Mouse (Mus musculus) bone marrow, adult 2 months (tissue): Measurements from ENCODE around the gene Phf19.

Source experiments
- CTCF ChIP-seq: fragments of 200-500 bp; IDR thresholded peaks from 2 replicates; pipeline ENCODE4 v1.5.1; 2011; ENCODE audit warnings: low read length, control low read depth; ENCODE audit not compliant: control insufficient read depth, insufficient read depth
- POLR2A ChIP-seq: fragments of 200-500 bp; IDR thresholded peaks from 2 replicates; pipeline ENCODE4 v1.6.1; 2011; ENCODE audit warnings: low read depth, mild to moderate bottlenecking, control low read depth, low read length, borderline replicate concordance; ENCODE audit not compliant: control insufficient read depth

- no peak for TF ChIP-seq POLR2A
- no peak for TF ChIP-seq CTCF
Measured at GRCm38 (mm10) chr2:34884186-34884585, 29.6 kb downstream of the Phf19 start.
